Mouse (Mus musculus) stomach, embryonic 15.5 days (tissue): ENCODE measurements around the gene Synj2. TPM values are rescaled to one million over a fixed set of nuclear protein-coding genes. Genes with fewer than 3 reads are reported as not detected.

Experiments used
- ATAC-seq: fragments of 200-750 bp; cut with Nextera tagmentation; 2 replicates; pipeline ENCODE4 v1.8.0; 2017; ENCODE audit warnings: low read depth, moderate number of reproducible peaks, moderate TSS enrichment; ENCODE audit not compliant: insufficient read depth, low FRiP score
- H3K27ac ChIP-seq: fragments of 300-500 bp; sonication (generic); 2 replicates; pipeline ENCODE4 v1.5.1; 2015; ENCODE audit warnings: mild to moderate bottlenecking, inconsistent platforms
- H3K27me3 ChIP-seq: fragments of 300-500 bp; sonication (generic); replicated peaks from 2 replicates; pipeline ENCODE4 v1.6.1; 2015; ENCODE audit warnings: inconsistent platforms
- H3K36me3 ChIP-seq: fragments of 300-500 bp; sonication (generic); 2 replicates; pipeline ENCODE4 v1.6.1; 2015; ENCODE audit warnings: inconsistent platforms
- H3K4me1 ChIP-seq: fragments of 300-500 bp; sonication (generic); 2 replicates; pipeline ENCODE4 v1.6.1; 2015; ENCODE audit warnings: inconsistent platforms
- H3K4me2 ChIP-seq: fragments of 300-500 bp; sonication (generic); 2 replicates; pipeline ENCODE4 v1.6.1; 2015; ENCODE audit warnings: mild to moderate bottlenecking, inconsistent platforms
- H3K4me3 ChIP-seq: fragments of 300-500 bp; sonication (generic); replicated peaks from 2 replicates; pipeline ENCODE4 v1.5.1; 2015; ENCODE audit warnings: inconsistent platforms
- H3K9ac ChIP-seq: fragments of 300-500 bp; sonication (generic); 2 replicates; pipeline ENCODE4 v1.6.1; 2015; ENCODE audit warnings: inconsistent platforms
- H3K9me3 ChIP-seq: fragments of 300-500 bp; sonication (generic); 2 replicates; pipeline ENCODE4 v1.6.1; 2016; ENCODE audit warnings: inconsistent platforms
- WGBS: fragments of 180-500 bp; shearing (Covaris S2); methylation state at CpG from one replicate; pipeline ENCODE4 v1.1.7; 2015; 5-methylcytosine and 5-hydroxymethylcytosine counted together
- polyA plus RNA-seq: library from polyadenylated mRNA; unstranded; fragments of >200 nt; fragmentation: Nextera tagmentation; extraction: Ambion mirVana; gene quantifications from 2 replicates; pipeline ENCODE4 v1.2.1, GENCODE M21; 2015

Gene Synj2
- polyA plus RNA-seq, 1 experiment from 2014 or later: 5.9 TPM

DNA sequence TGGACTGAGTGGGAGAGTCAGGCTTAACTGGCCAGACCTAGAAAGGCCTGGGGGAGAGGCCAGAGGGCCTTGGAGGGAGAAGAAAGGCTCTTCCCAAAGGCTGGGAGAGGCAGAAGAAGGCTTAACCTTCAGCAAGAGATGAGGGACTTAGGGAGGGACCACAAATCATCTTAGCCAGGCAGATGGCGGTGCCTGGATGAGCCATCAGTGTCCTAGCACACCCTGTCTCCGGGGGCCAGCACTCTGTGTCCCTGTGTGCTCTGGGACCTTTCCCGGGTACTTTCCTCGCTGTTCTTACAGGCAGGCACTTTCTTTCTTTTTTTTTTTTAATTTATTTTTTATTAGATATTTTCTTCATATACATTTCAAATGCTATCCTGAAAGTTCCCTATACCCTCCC lies 31.4 kb upstream of the Synj2 start:
- H3K4me3 ChIP-seq: no peak overlapping the region
- 95% methylated on average over 4 of the region's 4 CpGs for WGBS
- H3K4me2 ChIP-seq: no peak overlapping the region
- ATAC-seq: no peak
- H3K9me3 ChIP-seq: no peaks in the 10 kb centered on the region
- H3K9ac ChIP-seq: no peak overlapping the region
- H3K36me3 ChIP-seq: peaks cover 21% of the 10 kb centered on the region
- no peaks in the 10 kb centered on the region for H3K4me1 ChIP-seq
- H3K27me3 ChIP-seq: no peaks in the 10 kb centered on the region
- H3K27ac ChIP-seq: no peak overlapping the region

GRCm38 (mm10) chr17:5911591-5911990 lies 29.5 kb upstream of the Synj2 start:
- H3K36me3 ChIP-seq: peaks cover 18% of the 10 kb centered on the region
- 62% methylated on average over 12 of the region's 12 CpGs for WGBS
- no peak for ATAC-seq

DNA sequence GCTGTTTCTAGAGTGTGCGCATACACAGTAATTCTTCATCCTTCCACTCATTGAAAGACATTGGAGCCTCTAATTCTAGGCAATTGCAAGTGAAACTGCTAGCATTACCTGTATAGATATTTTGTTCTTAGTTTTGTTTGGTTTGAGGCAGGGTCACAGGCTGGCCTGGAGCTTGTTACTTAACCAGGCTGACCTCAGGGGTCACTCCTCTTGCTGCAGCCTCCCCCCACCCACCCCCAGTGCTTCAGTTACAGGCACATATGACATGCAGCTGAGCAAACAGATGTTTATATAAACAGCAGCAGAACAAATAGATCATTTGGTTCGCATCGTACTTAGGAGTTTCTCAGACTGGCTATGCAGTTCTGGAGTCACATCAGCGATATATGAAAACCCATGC lies 28.3 kb upstream of the Synj2 start:
- no peak for ATAC-seq
- Histone ChIP-seq H3K36me3 (peaks cover 13% of the 10 kb centered on the region; the same call in 1 of the 2 replicates), H3K4me2 (no peak overlapping the region), H3K9ac (no peak overlapping the region), H3K27ac (no peak overlapping the region), H3K4me3 (no peak overlapping the region), H3K4me1 (no peaks in the 10 kb centered on the region), H3K9me3 (no peaks in the 10 kb centered on the region), H3K27me3 (no peaks in the 10 kb centered on the region)
- WGBS: 69% methylated on average over 4 of the region's 4 CpGs

More at GRCm38 (mm10) chr17:5911591-5911990, 29.5 kb upstream of the Synj2 start:
- Histone ChIP-seq H3K4me2 (no peak overlapping the region), H3K27ac (no peak overlapping the region), H3K4me3 (no peak overlapping the region), H3K9me3 (no peaks in the 10 kb centered on the region), H3K4me1 (no peaks in the 10 kb centered on the region), H3K27me3 (no peaks in the 10 kb centered on the region), H3K9ac (no peak overlapping the region)

DNA sequence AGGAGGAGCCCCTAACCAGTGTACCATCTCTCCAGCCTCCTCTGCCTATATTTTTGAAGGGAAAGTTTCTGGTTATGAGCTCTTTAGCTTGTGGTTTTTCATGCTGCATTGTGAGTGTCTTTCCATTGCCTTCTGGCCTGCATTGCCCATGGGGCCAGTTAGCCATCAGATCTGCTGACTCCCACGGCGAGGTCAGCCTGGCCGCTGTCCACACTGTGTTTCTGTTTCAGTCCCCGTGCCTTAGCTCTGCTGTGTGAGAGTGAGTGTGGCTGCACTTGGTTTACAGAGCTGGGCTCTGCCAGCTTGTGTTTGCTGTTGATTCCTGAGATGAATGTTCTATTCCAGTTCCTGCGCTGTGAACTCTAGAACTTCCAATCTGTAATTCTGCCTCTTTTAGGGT lies 26.9 kb upstream of the Synj2 start:
- WGBS: 75% methylated on average over 5 of the region's 5 CpGs
- Histone ChIP-seq H3K4me2 (no peak overlapping the region), H3K4me3 (no peak overlapping the region), H3K9ac (no peak overlapping the region), H3K27me3 (no peaks in the 10 kb centered on the region), H3K27ac (no peak overlapping the region), H3K9me3 (no peaks in the 10 kb centered on the region), H3K36me3 (0 out of 2 replicates have a peak, but pooled peaks cover 19% of the 10 kb centered on the region), H3K4me1 (no peaks in the 10 kb centered on the region)
- no peak for ATAC-seq

DNA sequence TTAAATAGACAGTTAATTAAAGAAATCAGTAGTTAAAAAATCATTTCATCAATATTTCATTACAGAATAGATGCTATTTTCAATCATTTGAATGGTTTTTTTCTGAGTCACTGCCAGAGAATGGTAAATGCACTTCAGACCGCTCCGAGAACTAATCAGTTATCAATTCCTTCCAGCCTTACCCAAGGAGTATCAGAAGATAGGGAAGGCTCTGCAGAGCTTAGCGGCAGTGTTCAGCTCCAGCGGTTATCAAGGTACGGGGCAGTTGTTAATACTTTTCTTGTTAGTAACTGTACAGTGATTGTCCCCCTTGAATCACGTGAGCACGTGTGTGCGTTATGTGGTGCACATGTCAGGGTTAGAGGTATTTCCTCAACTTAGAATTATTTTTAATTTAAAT lies 19.1 kb upstream of the Synj2 start:
- ATAC-seq: no peak
- no peaks in the 10 kb centered on the region for H3K9me3 ChIP-seq
- no peaks in the 10 kb centered on the region for H3K27me3 ChIP-seq
- H3K36me3 ChIP-seq: peaks cover 48% of the 10 kb centered on the region
- 89% methylated on average over 8 of the region's 8 CpGs for WGBS
- no peak overlapping the region for H3K4me3 ChIP-seq
- H3K27ac ChIP-seq: no peak overlapping the region
- no peak overlapping the region for H3K4me2 ChIP-seq
- H3K4me1 ChIP-seq: no peaks in the 10 kb centered on the region
- no peak overlapping the region for H3K9ac ChIP-seq

DNA sequence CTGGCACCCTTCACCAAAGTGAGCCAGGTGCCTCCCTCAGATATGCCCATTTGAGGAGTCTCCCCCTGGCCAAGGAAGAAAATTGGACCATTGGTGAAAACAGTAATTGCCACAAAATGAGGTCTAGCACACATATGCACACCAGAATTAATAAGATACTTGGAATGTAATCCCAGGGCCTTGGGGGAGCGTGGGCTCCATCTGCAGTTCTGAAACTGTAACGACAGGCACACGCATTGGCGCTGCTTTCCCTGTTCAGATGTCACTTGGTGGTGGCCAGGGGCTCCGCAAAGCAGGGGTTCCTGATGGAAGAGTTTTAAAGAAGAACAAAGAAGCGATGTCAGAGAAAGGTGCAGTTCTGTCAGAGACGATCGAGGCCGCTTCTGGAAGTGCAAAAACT lies 17.8 kb upstream of the Synj2 start:
- Histone ChIP-seq H3K9ac (no peak overlapping the region), H3K36me3 (peaks cover 52% of the 10 kb centered on the region), H3K4me2 (no peak overlapping the region), H3K4me1 (no peaks in the 10 kb centered on the region), H3K27me3 (no peaks in the 10 kb centered on the region), H3K9me3 (no peaks in the 10 kb centered on the region), H3K4me3 (no peak overlapping the region), H3K27ac (no peak overlapping the region)
- no peak for ATAC-seq
- 72% methylated on average over 9 of the region's 9 CpGs for WGBS

DNA sequence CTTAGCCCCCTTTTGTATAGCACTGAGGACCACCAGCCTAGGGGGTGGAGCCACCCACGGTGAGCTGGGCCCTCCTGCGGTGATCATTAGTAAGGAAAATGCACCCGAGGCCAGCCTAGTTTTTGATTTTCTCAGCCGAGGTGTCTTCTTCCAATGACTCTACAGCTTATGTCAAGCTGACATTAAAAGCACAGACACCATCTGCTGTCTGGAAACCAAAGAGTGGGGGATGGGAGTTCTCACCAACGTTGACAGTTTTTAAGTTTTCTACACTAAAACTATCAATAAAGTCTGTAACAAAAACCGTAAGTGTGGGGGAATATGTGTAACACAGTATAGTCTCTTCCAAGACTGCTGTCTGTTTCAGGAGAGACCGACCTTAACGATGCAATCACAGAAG lies 16.8 kb upstream of the Synj2 start:
- H3K27me3 ChIP-seq: no peaks in the 10 kb centered on the region
- H3K4me3 ChIP-seq: no peak overlapping the region
- no peak overlapping the region for H3K4me2 ChIP-seq
- no peaks in the 10 kb centered on the region for H3K9me3 ChIP-seq
- no peak overlapping the region for H3K27ac ChIP-seq
- ATAC-seq: no peak
- H3K9ac ChIP-seq: no peak overlapping the region
- no peaks in the 10 kb centered on the region for H3K4me1 ChIP-seq
- WGBS: 65% methylated on average over 8 of the region's 8 CpGs
- H3K36me3 ChIP-seq: peaks cover 44% of the 10 kb centered on the region

GRCm38 (mm10) chr17:5926710-5927109 lies 14.4 kb upstream of the Synj2 start:
- H3K27me3 ChIP-seq: no peaks in the 10 kb centered on the region
- H3K36me3 ChIP-seq: peaks cover 36% of the 10 kb centered on the region
- H3K4me1 ChIP-seq: no peaks in the 10 kb centered on the region
- H3K9me3 ChIP-seq: no peaks in the 10 kb centered on the region
- H3K9ac ChIP-seq: no peak overlapping the region
- no peak overlapping the region for H3K27ac ChIP-seq
- WGBS: 68% methylated on average over 7 of the region's 7 CpGs
- ATAC-seq: no peak
- H3K4me3 ChIP-seq: no peak overlapping the region
- H3K4me2 ChIP-seq: no peak overlapping the region

- Histone ChIP-seq H3K4me1 (no peaks in the 10 kb centered on the region), H3K4me3 (no peak overlapping the region), H3K4me2 (no peak overlapping the region), H3K9me3 (no peaks in the 10 kb centered on the region), H3K27me3 (no peaks in the 10 kb centered on the region), H3K36me3 (peaks cover 27% of the 10 kb centered on the region), H3K9ac (no peak overlapping the region), H3K27ac (no peak overlapping the region)
- no peak for ATAC-seq
- WGBS: 81% methylated on average over 6 of the region's 6 CpGs
Measured at GRCm38 (mm10) chr17:5929031-5929430, 12.0 kb upstream of the Synj2 start.

DNA sequence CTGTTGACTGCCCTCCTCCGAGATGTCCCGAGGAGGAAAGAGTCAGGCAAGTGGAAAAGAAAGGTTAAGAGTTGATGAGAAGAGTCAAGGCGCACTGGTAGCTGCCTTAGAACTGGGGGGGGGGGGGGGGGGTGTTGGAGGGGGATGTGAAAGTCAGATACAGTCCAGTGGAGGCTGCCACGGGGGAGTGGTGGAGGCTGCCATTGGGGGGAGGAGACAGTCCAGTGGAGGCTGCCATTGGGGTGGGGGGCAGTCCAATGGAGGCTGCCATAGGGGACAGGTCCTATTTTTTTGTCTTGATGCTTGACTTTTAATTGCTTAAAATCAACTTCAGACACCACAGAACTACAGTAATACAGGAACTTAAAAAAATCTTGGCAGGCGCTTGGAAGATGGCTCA lies 8.9 kb upstream of the Synj2 start:
- no peaks in the 10 kb centered on the region for H3K9me3 ChIP-seq
- H3K4me3 ChIP-seq: no peak overlapping the region
- no peak overlapping the region for H3K27ac ChIP-seq
- no peaks in the 10 kb centered on the region for H3K27me3 ChIP-seq
- peaks cover 15% of the 10 kb centered on the region; the same call in 1 of the 2 replicates for H3K4me1 ChIP-seq
- no peak overlapping the region for H3K4me2 ChIP-seq
- WGBS: 69% methylated on average over 5 of the region's 5 CpGs
- no peak overlapping the region for H3K9ac ChIP-seq
- ATAC-seq: no peak
- peaks cover 17% of the 10 kb centered on the region for H3K36me3 ChIP-seq

GRCm38 (mm10) chr17:5934554-5935324 lies 6.3 kb upstream of the Synj2 start:
- WGBS: 2% methylated on average over 30 of the region's 30 CpGs
- peaks cover 15% of the 10 kb centered on the region; the same call in 1 of the 2 replicates for H3K4me1 ChIP-seq
- H3K4me3 ChIP-seq: peak overlapping the region; percentile 30
- no peaks in the 10 kb centered on the region for H3K27me3 ChIP-seq
- no peaks in the 10 kb centered on the region for H3K9me3 ChIP-seq
- H3K36me3 ChIP-seq: peaks cover 7% of the 10 kb centered on the region; the same call in 1 of the 2 replicates
- peak overlapping the region; percentile 58 for H3K4me2 ChIP-seq
- no peak overlapping the region for H3K9ac ChIP-seq
- peak; percentile 92 for ATAC-seq
- H3K27ac ChIP-seq: peak overlapping the region; percentile 52; the same call in 1 of the 2 replicates

GRCm38 (mm10) chr17:5935680-5936079 lies 5.4 kb upstream of the Synj2 start:
- Histone ChIP-seq H3K27ac (no peak overlapping the region), H3K36me3 (no peaks in the 10 kb centered on the region), H3K27me3 (no peaks in the 10 kb centered on the region), H3K4me1 (peaks cover 22% of the 10 kb centered on the region), H3K4me3 (no peak overlapping the region), H3K9me3 (no peaks in the 10 kb centered on the region), H3K9ac (no peak overlapping the region), H3K4me2 (no peak overlapping the region)
- WGBS: 47% methylated on average over 3 of the region's 3 CpGs
- no peak for ATAC-seq
